Mouse (Mus musculus) heart, embryonic 15.5 days (tissue): ENCODE measurements around the gene Ebf1. TPM values are rescaled to one million over a fixed set of nuclear protein-coding genes. Genes with fewer than 3 reads are reported as not detected.

Experiments used
- ATAC-seq: fragments of 200-750 bp; cut with Nextera tagmentation; replicated peaks from 2 replicates; pipeline ENCODE4 v1.8.0; 2017; ENCODE audit warnings: low read depth, moderate TSS enrichment; ENCODE audit not compliant: insufficient number of reproducible peaks, insufficient read depth, low FRiP score
- H3K27ac ChIP-seq: fragments of 300-500 bp; sonication (generic); 2 replicates; pipeline ENCODE4 v1.5.1; 2015; ENCODE audit warnings: mild to moderate bottlenecking, inconsistent platforms
- H3K27me3 ChIP-seq: fragments of 300-500 bp; sonication (generic); 2 replicates; pipeline ENCODE4 v1.6.1; 2015; ENCODE audit warnings: inconsistent platforms
- H3K36me3 ChIP-seq: fragments of 300-500 bp; sonication (generic); 2 replicates; pipeline ENCODE4 v1.6.1; 2015; ENCODE audit warnings: mild to moderate bottlenecking, inconsistent platforms
- H3K4me1 ChIP-seq: fragments of 300-500 bp; sonication (generic); replicated peaks from 2 replicates; pipeline ENCODE4 v1.6.1; 2015; ENCODE audit warnings: inconsistent platforms
- H3K4me2 ChIP-seq: fragments of 300-500 bp; sonication (generic); 2 replicates; pipeline ENCODE4 v1.6.1; 2015; ENCODE audit warnings: inconsistent platforms, mild to moderate bottlenecking, moderate library complexity
- H3K4me3 ChIP-seq: fragments of 300-500 bp; sonication (generic); 2 replicates; pipeline ENCODE4 v1.5.1; 2015; ENCODE audit warnings: mild to moderate bottlenecking, inconsistent platforms
- H3K9ac ChIP-seq: fragments of 300-500 bp; sonication (generic); 2 replicates; pipeline ENCODE4 v1.6.1; 2015; ENCODE audit warnings: mild to moderate bottlenecking, inconsistent platforms
- H3K9me3 ChIP-seq: fragments of 300-500 bp; sonication (generic); replicated peaks from 2 replicates; pipeline ENCODE4 v1.6.1; 2016; ENCODE audit warnings: inconsistent platforms
- WGBS: fragments of 180-500 bp; shearing (Covaris S2); methylation state at CpG from one replicate; pipeline ENCODE4 v1.1.7; 2015; ENCODE audit warnings: mixed read lengths; 5-methylcytosine and 5-hydroxymethylcytosine counted together
- polyA plus RNA-seq: library from polyadenylated mRNA; unstranded; fragments of >200 nt; fragmentation: Nextera tagmentation; extraction: Ambion mirVana; gene quantifications from 2 replicates; pipeline ENCODE4 v1.2.1, GENCODE M21; 2015

Gene Ebf1
- polyA plus RNA-seq, 1 experiment from 2014 or later: 16.8 TPM

DNA sequence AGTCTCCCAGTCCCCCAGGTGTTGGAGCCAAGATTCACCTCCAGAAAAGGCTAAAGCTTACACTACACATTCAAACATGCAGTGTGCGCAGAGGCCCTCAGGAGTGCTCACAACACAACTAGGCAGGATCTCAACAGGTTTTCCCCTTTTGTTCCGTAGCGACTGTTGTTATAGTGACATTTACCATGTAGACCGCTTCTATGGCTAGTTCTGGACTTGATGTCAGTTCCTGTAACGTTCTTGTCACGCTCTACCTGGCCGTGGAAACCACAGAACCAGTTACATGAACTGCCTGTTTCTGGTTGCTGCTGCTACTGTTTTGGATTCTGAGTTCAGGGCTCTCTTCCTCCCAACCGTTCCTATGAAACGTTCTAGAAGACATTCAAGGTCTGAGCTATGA, 333.2 kb downstream of the Ebf1 start:
- no peak overlapping the region for H3K27ac ChIP-seq
- 87% methylated on average over 9 of the region's 9 CpGs for WGBS

GRCm38 (mm10) chr11:44951506-44951905, 334.4 kb downstream of the Ebf1 start:
- Histone ChIP-seq H3K36me3 (no peaks in the 10 kb centered on the region), H3K27ac (no peak overlapping the region), H3K9me3 (no peaks in the 10 kb centered on the region), H3K4me2 (no peak overlapping the region), H3K4me3 (no peak overlapping the region), H3K27me3 (no peaks in the 10 kb centered on the region), H3K9ac (no peak overlapping the region), H3K4me1 (no peaks in the 10 kb centered on the region)
- 57% methylated on average over 4 of the region's 4 CpGs for WGBS
- no peak for ATAC-seq

More for the DNA sequence above, 333.2 kb downstream of the Ebf1 start:
- Histone ChIP-seq H3K4me3 (no peak overlapping the region), H3K36me3 (no peaks in the 10 kb centered on the region), H3K27me3 (no peaks in the 10 kb centered on the region), H3K9me3 (no peaks in the 10 kb centered on the region), H3K4me1 (no peaks in the 10 kb centered on the region), H3K4me2 (no peak overlapping the region), H3K9ac (no peak overlapping the region)
- ATAC-seq: no peak

DNA sequence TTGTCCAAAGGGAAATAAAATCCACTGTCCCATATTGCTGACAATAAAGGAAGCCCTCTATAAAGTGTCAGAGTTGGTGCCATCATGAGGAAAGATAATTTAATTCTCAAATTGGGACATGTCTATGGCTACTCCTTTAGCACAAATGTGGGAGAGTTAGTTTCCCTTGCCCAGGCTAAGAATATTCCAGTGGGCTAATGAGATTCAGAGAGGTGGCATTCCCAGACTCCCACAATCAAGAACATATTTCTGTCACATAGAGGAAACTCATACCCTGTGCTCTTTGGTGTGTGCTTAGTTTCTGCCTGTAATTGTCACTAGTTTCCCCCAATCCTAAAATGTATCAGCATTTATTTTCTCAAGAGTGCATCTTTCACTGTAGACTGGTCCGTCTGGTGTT, 336.2 kb downstream of the Ebf1 start:
- no peaks in the 10 kb centered on the region for H3K9me3 ChIP-seq
- H3K4me1 ChIP-seq: no peaks in the 10 kb centered on the region
- no peak overlapping the region for H3K4me2 ChIP-seq
- ATAC-seq: no peak
- no peak overlapping the region for H3K9ac ChIP-seq
- 85% methylated on average over 1 of the region's 1 CpGs for WGBS
- H3K36me3 ChIP-seq: no peaks in the 10 kb centered on the region
- no peak overlapping the region for H3K27ac ChIP-seq
- no peak overlapping the region for H3K4me3 ChIP-seq
- H3K27me3 ChIP-seq: no peaks in the 10 kb centered on the region

DNA sequence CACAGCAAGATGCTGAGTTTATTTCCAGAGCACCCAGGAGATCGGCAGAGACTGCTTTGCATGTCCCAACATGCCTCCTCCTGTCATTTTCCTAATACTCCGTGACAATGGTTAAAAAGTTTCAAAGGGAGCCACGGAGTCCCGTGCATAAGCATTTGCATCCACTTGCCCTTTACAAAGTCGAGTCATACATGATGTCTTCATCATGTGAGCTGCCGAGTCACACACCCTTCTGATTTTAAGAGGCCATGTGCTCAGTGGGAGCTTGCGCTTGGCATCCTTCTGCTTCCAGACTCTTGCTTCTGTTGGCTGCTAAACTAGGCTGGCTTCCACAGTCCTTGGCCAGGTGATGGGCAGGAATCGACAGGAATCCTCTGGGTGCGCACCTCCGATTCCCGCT, 336.7 kb downstream of the Ebf1 start:
- Histone ChIP-seq H3K4me3 (no peak overlapping the region), H3K9ac (no peak overlapping the region), H3K9me3 (no peaks in the 10 kb centered on the region), H3K27me3 (no peaks in the 10 kb centered on the region), H3K4me2 (no peak overlapping the region), H3K36me3 (no peaks in the 10 kb centered on the region), H3K4me1 (no peaks in the 10 kb centered on the region), H3K27ac (no peak overlapping the region)
- no peak for ATAC-seq
- WGBS: 83% methylated on average over 11 of the region's 11 CpGs

- no peaks in the 10 kb centered on the region for H3K4me1 ChIP-seq
- no peaks in the 10 kb centered on the region for H3K9me3 ChIP-seq
- no peak for ATAC-seq
Observed at GRCm38 (mm10) chr11:44954362-44954761, 337.2 kb downstream of the Ebf1 start.

GRCm38 (mm10) chr11:44962746-44963440, 345.8 kb downstream of the Ebf1 start:
- WGBS: 72% methylated on average over 14 of the region's 14 CpGs
- no peak overlapping the region for H3K4me3 ChIP-seq
- H3K9me3 ChIP-seq: no peaks in the 10 kb centered on the region
- no peaks in the 10 kb centered on the region for H3K27me3 ChIP-seq
- no peak for ATAC-seq
- H3K9ac ChIP-seq: no peak overlapping the region
- H3K4me1 ChIP-seq: no peaks in the 10 kb centered on the region
- H3K4me2 ChIP-seq: no peak overlapping the region
- H3K36me3 ChIP-seq: no peaks in the 10 kb centered on the region
- H3K27ac ChIP-seq: no peak overlapping the region

More at GRCm38 (mm10) chr11:44954362-44954761, 337.2 kb downstream of the Ebf1 start:
- H3K4me3 ChIP-seq: no peak overlapping the region
- no peaks in the 10 kb centered on the region for H3K36me3 ChIP-seq
- no peak overlapping the region for H3K9ac ChIP-seq
- WGBS: 85% methylated on average over 7 of the region's 7 CpGs
- no peak overlapping the region for H3K27ac ChIP-seq
- H3K27me3 ChIP-seq: no peaks in the 10 kb centered on the region
- H3K4me2 ChIP-seq: no peak overlapping the region

DNA sequence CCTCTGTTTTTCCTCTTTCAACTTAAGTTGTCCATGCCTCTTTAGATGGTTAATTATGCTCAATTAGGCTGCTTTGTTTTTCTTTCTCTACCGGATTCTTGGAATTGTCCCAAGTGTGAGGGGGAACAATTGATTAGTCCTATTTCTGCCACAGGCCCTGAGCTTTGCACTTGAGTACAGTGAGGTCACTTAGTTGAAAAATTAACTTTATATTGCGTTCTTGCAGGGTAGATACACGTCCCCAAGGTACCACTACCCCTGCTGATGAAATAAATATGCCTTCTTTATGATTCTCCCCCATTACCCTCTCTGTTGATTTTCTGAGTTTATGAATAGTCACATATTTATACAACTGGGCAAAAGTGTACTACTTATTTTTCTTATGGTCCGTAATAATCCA, 351.9 kb downstream of the Ebf1 start:
- Histone ChIP-seq H3K4me1 (no peaks in the 10 kb centered on the region), H3K27ac (no peak overlapping the region), H3K9ac (no peak overlapping the region), H3K36me3 (no peaks in the 10 kb centered on the region), H3K9me3 (no peaks in the 10 kb centered on the region), H3K4me3 (no peak overlapping the region), H3K27me3 (no peaks in the 10 kb centered on the region), H3K4me2 (no peak overlapping the region)
- 62% methylated on average over 4 of the region's 4 CpGs for WGBS
- no peak for ATAC-seq

DNA sequence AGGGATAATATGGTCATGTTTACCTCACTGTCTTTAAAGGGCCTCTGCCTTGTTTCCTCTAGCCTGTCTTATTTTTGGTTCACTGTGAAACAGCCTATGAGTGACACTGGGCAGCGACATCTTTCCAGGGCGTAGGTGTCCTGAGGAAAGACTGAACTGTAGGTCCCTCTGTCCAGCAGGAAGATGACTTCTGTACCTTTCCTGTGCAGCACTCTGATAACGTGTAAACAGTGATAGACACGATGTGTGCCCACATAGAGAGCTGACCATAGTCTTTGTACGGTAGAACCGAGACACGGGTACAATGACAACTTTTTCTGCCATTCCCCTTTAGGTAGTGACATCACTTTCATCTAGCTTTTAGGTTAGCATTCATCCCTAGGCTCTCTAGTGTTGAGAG, 357.2 kb downstream of the Ebf1 start:
- H3K4me3 ChIP-seq: no peak overlapping the region
- no peaks in the 10 kb centered on the region for H3K27me3 ChIP-seq
- no peak overlapping the region for H3K27ac ChIP-seq
- H3K4me2 ChIP-seq: no peak overlapping the region
- no peaks in the 10 kb centered on the region; the same call in 1 of the 2 replicates for H3K4me1 ChIP-seq
- no peaks in the 10 kb centered on the region for H3K9me3 ChIP-seq
- no peaks in the 10 kb centered on the region for H3K36me3 ChIP-seq
- no peak overlapping the region for H3K9ac ChIP-seq
- 79% methylated on average over 7 of the region's 7 CpGs for WGBS
- ATAC-seq: no peak

GRCm38 (mm10) chr11:44975151-44975550, 358.0 kb downstream of the Ebf1 start:
- Histone ChIP-seq H3K36me3 (no peaks in the 10 kb centered on the region), H3K9ac (no peak overlapping the region), H3K27me3 (no peaks in the 10 kb centered on the region), H3K4me3 (no peak overlapping the region), H3K27ac (no peak overlapping the region), H3K4me1 (no peaks in the 10 kb centered on the region; the same call in 1 of the 2 replicates), H3K9me3 (no peaks in the 10 kb centered on the region), H3K4me2 (no peak overlapping the region)
- WGBS: 62% methylated on average over 2 of the region's 2 CpGs
- ATAC-seq: no peak

GRCm38 (mm10) chr11:44976254-44976802, 359.2 kb downstream of the Ebf1 start:
- Histone ChIP-seq H3K4me2 (no peak overlapping the region), H3K4me1 (no peaks in the 10 kb centered on the region; the same call in 1 of the 2 replicates), H3K27ac (no peak overlapping the region), H3K27me3 (no peaks in the 10 kb centered on the region), H3K4me3 (no peak overlapping the region), H3K9me3 (no peaks in the 10 kb centered on the region), H3K9ac (no peak overlapping the region), H3K36me3 (no peaks in the 10 kb centered on the region)
- 72% methylated on average over 5 of the region's 5 CpGs for WGBS
- no peak for ATAC-seq

GRCm38 (mm10) chr11:44977921-44978397, 360.8 kb downstream of the Ebf1 start:
- H3K4me1 ChIP-seq: no peaks in the 10 kb centered on the region; the same call in 1 of the 2 replicates
- H3K9ac ChIP-seq: no peak overlapping the region
- H3K27ac ChIP-seq: no peak overlapping the region
- H3K4me2 ChIP-seq: no peak overlapping the region
- 82% methylated on average over 4 of the region's 4 CpGs for WGBS
- no peaks in the 10 kb centered on the region for H3K27me3 ChIP-seq
- no peaks in the 10 kb centered on the region for H3K9me3 ChIP-seq
- no peak overlapping the region for H3K4me3 ChIP-seq
- no peak for ATAC-seq
- no peaks in the 10 kb centered on the region for H3K36me3 ChIP-seq

DNA sequence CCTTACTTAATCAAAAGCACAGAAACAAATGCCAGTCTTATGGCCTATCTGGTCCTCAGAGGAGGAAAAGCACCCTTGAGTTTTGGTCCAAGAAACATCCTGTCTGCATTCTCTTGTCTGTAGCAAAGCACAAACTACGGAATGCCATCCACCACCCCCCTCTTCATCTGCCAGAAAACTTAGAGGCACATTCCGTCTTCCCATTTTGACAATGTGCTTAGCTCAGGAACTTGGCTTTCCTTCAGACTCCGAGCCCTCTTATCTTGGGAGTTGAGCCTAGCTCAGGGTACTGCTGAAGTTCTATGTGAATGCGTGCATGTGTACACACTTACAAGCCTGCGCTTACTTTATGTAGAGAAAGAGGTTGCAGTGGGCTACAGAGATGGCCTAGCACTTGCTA, 362.3 kb downstream of the Ebf1 start:
- ATAC-seq: no peak
- Histone ChIP-seq H3K36me3 (no peaks in the 10 kb centered on the region), H3K9me3 (no peaks in the 10 kb centered on the region), H3K4me2 (no peak overlapping the region), H3K9ac (no peak overlapping the region), H3K4me3 (no peak overlapping the region), H3K4me1 (no peaks in the 10 kb centered on the region; the same call in 1 of the 2 replicates), H3K27ac (no peak overlapping the region), H3K27me3 (no peaks in the 10 kb centered on the region)
- 40% methylated on average over 5 of the region's 5 CpGs for WGBS
